Mouse (Mus musculus): Measurements from ENCODE around the gene Ccnjl.

Ccnjl gene

DNA sequence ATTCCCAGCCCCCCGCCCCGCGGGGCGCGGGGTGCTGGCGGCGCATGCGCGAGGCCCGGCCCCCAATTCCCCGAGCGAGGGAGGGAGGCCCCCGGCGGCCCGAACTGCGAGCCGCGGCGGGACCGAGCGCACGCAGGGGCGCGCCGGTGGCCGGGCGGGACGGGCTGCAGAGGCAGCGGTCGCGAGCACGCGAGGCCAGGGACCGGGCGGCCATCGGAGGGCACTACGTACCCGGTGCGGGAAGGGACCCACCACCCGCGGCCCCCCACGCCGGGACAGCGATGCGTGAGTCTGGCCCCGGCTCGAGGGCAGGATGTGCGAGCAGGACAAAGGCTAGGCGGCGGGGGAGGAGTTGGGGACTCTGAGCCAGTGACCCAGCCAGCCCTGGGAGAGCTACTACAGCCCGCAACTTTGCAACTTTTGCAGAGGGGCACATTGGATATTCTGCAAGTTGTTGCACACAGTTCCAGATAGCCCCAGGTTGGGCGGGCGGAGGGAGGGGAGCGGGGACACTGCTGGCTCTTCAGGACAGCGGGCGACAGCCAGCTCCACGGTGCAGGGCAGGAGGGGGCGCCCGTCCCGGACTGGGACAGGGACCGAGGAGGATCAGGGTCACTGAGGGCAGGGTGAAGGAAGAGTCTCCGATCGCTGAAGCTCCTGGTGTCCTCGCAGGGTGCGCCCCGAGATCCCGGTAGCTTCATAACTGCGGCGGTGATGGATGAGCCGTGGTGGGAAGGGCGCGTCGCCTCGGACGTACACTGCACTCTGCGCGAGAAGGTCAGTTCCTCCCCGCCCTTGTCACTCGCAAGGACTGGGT is at the start of gene Ccnjl:
Ccnjl (plus strand) TSS at position 102 of the 817 bp plus-strand sequence.
- peak; percentile 23 for DNase-seq (ENCODE audit: low spot score)

DNA sequence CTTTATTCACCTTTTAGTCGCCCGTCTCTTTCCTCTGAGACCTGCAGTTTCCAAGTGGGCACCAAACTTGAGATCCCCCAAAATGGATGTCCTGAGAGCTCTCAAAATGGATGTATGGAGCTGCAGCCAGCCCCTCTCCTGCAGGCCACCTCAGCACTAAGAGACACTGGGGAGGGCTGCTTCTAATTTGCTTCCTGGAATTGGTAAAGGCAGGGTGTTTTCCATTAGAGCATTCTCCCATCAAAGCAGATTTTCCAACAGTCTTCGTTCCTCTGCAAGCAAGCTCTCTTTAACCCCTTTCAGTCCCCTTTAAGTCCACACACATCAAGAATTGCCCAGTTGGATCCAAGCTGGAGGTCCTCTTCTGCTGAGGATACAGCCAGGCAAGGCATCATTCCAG is 49.2 kb upstream of the Ccnjl start:
- DNase-seq (ENCODE audit: low spot score) = no peak

- no peak for DNase-seq (ENCODE audit: low spot score)
Observed at GRCm38 (mm10) chr11:43480561-43480960, 48.0 kb upstream of the Ccnjl start.

DNA sequence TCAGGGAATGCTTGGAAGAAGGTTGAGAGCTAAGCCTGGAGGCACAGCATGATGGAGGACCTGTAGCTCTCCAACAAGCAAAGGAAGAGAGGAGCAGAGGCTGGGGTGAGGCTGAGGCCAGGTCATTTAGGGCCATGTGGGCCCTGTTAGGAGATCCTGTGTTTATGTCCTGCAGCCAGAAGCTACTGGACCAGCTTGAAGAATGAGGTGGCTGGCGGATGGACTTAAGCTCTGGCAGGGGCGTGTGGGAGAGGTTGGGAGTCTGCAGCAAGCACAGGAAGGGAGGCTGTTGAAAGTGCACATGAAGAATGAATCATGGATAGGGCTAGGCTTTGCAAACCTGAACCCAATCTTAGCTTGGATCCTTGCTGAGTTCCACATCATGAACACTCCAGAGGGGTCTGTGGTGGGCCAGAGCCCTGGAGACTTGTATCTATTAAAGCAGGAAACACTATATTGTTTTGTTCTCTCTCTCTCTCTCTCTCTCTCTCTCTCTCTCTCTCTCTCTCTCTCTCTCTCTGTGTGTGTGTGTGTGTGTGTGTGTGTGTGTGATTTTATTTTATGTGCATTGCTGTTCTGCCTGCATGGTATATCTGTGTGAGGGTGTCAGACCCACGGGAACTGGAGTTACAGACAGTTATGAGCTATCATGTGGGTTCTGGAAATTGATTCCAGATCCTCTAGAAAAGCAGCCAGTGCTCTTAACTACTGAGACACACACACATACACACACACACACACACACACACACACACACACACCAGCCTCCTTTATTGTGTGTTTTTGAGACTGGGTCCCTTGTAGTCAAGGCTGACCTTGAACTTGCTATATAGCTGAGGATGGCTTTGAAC is 46.7 kb upstream of the Ccnjl start:
- DNase-seq (ENCODE audit: low spot score) = no peak

GRCm38 (mm10) chr11:43483122-43483792 is 45.3 kb upstream of the Ccnjl start:
- DNase-seq (ENCODE audit: low spot score) = peak; percentile 20

GRCm38 (mm10) chr11:43484057-43484456 is 44.5 kb upstream of the Ccnjl start:
- no peak for DNase-seq (ENCODE audit: low spot score)

DNA sequence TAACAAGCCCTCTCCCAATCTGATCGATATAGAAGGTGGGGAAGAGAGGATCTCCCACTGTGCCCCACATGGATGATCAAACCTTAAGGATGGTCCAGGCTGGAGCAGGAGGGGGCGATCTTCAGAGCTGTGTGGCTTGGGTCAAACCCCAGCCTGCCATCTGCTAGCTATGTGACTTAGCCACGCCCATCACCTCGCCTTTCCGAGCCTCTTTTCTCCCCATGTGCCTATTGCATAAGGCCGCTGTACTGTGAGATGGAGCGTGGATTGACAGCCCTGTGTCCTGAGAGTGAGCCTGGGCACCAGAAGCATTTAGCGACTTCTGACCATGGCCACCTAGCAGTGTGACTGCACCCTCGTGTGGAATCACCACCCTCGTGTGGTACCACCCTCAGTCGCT is 43.9 kb upstream of the Ccnjl start:
- DNase-seq (ENCODE audit: low spot score) = no peak

GRCm38 (mm10) chr11:43485855-43486254 is 42.7 kb upstream of the Ccnjl start:
- DNase-seq (ENCODE audit: low spot score) = no peak

DNA sequence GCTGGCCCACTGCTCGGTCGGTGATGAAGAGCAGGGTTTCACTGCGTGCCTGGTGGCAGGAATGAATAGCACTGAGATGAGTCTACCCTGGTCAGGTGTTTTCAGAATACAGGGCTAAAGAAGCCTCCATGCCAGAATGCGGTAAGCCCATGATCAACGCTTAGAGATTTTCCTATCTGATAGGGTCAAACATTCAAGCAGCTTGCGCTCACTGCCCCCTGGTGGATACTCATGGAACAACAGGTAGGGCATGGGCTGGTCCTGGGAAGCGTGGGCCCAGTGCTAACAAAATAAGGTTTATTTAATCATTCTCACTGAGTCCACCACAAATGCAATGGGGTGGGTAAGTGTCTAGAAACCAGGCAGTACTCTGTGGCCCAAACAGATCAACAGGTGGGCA is 35.9 kb upstream of the Ccnjl start:
- DNase-seq (ENCODE audit: low spot score) = peak; percentile 59

DNA sequence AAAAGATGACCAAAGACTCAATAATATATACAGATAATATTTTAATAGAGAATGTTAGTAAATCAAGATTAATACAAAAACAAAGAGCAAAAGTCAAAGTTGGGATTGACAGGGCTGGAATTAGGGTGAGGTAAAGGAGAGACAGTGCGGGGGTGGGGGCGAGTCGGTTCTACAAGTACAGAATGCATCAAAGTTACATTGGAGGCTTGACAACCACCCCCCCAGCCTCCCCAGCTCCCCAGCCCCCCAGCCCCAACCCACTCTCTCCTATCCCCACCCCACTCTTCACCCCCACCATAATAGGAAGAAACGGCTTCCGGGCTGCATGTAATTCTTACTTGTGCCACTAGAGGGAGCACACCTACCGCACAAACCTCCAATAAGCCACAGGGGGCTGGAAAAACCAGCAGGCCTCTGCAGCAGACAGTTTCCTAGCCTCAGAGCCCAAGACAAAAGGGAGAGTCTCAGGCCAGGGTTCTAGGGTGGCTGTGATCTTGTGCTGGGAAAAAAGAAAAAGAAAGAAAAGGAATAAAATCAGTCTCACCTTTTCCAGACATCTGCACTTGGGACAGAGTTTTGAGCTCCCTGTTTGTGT is 34.7 kb upstream of the Ccnjl start:
- peak; percentile 55 for DNase-seq (ENCODE audit: low spot score)

DNA sequence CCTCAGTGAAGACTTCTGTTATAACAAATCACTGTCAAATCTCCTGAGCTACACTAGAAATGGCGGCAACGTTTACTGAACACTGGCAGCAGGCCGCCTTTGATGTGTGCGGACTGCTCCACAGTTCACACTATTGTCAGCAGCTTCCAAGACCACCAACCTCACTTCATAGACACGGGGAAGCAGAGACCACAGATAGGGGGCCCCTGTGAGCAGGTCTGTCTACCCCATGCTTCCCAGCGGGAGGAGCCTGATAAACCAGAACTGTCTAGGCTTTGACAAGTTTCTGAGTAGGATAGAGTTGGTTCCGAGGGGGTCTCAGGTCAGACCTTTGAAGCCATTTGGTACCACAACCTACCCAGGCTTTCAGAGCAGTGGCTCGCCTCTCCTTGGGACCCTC is 33.5 kb upstream of the Ccnjl start:
- no peak for DNase-seq (ENCODE audit: low spot score)

DNA sequence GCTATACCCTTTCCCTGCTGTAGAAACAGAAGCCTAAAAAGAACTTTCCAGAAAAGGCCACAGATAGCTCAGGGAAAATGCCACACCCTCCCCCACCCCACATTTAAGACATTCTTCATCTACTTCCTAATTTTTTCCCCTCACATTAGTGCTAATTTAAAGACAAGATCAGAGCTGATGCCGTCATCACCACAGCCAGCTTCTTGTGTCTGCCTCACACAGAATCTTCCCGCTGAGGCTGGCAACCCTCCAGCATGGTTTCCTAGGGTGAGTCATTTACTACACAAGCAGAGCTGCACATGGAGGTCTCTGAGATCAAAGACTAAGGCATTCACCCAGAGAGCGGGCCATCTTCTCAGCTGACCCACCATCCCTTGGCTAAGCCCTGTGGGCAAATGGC is 33.1 kb upstream of the Ccnjl start:
- DNase-seq (ENCODE audit: low spot score) = no peak

DNA sequence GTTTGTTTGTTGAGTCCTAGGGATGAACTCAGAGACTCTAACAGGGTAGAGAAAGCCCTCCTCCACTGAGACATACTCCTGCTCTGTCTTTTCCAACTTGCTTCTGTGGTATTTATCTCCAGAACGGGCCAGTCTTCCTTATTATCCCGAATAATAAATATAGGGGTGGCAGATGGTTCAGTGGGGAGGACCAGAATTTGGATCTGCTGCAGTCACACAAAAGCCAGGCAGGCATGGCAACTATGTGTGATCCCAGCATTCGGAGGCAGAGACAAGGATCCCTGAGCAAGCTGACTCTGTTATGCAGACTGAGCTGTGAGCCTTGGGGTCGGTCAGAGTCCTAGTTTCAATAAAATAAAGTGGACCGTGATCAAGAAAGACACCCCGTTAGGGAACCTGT is 27.3 kb upstream of the Ccnjl start:
- DNase-seq (ENCODE audit: low spot score) = no peak

- no peak for DNase-seq (ENCODE audit: low spot score)
Observed at GRCm38 (mm10) chr11:43505188-43505587, 23.4 kb upstream of the Ccnjl start.

- no peak for DNase-seq (ENCODE audit: low spot score)
Observed at GRCm38 (mm10) chr11:43507976-43508375, 20.6 kb upstream of the Ccnjl start.

DNA sequence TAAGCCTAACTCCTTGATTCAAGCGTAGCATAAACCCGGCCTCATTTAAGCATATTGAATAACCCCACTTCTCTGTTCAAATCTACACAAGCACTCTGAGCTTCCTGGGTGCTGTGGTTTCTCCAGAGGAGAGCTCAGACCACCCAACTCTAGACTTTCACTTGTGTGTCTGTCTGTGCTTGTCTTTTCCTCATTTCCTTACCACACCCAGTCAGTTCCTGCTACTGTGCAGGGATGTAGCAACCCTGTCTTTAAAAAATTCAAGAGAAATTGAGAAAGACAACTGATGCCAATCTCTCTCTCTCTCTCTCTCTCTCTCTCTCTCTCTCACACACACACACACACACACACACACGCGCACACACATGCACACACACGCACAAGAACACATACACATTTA is 18.7 kb upstream of the Ccnjl start:
- no peak for DNase-seq (ENCODE audit: low spot score)

DNA sequence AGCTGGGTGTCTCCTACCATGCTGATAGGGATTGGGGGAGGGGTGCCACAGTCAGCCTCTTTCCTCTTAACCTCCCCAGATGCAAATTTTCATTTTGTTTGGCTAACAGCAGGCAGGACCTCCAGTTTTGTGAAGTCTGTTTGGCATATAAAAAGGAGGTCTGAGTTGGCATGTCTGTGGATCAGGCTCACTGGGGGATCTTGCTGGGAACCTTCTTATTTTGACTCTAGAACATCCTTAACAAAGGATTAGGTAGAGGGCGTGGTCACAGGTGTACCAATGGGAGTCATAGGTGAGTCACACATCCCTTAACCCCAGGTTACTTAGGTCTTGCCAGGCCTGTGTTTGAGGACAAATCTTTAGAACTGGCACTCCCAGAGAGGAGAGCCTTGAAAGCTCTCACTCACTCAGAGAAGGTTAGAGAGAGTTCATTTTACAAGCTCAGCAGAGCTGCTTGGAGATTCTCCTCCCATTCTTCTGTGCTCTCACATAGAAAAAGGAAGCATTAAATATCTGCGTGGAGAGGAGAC is 15.9 kb upstream of the Ccnjl start:
- DNase-seq (ENCODE audit: low spot score) = no peak

DNA sequence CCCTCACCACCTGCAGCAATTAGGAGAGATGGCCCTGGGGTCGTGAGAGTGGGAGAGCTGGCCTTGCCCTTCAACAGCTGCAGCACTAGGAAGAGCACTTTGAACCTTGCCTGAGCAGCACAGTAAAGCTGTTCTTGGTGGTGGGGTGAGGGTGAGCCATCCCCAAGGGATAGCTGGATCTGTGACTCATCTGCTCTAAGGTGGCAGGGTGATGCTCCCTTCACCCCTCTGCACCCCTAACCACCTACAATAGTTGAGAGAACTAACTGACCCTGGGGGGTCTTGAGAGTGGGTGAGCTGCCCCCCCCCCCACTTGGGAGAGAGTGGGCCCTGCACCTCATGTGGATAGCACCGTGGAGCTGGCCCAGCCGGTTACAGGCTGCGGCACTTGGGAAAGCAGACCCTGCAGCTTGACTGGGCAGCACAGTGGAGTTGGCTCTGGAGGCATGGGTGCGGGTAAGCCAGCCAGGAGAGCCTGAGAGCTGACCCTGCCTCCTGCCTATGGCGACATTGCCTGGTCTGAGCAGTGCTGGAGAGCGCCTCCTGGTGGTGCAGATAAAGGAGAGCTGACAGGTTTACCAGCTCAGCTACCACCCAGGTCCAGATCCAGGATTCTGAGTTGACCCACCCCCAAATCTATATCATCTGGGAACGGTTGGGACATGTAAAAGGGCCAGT is 12.1 kb upstream of the Ccnjl start:
- peak; percentile 17 for DNase-seq (ENCODE audit: low spot score)

GRCm38 (mm10) chr11:43517641-43518040 is 10.9 kb upstream of the Ccnjl start:
- no peak for DNase-seq (ENCODE audit: low spot score)

DNA sequence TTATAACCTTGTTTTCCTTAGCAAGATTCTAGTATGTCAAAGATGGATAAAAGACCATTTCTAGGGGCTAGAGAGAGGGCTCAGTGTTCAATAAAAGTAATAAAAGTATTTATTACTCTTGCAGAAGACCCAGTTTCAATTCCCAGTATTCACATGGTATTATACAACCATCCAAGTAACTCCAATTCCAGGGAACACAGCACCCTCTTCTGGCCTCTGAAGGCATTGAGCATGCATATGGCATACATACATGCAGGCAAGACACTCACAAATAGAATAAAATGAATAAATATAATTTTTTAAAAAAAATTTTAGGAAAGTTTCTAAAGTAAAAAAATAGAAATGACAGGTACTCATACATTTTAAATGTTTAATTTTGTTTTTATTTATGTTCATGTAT is 10.5 kb upstream of the Ccnjl start:
- no peak for DNase-seq (ENCODE audit: low spot score)

DNA sequence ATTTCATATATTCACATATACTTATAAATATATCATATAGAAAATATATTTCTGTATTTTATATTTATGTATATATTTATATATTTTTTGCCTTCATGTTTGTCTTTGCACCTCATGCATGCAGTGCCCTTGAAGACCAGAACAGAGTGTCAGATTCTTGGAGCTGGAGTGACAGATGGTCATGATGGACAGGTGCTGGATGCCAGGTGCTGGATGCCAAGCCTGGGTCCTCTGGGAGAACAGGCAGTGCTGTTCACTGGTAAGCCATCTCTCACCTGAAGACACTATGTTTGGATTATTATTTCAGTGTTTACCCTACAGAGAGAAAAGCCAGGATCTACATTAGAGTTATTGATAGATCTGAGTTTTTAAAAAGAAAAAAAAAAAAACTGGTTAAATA is 9.8 kb upstream of the Ccnjl start:
- no peak for DNase-seq (ENCODE audit: low spot score)

DNA sequence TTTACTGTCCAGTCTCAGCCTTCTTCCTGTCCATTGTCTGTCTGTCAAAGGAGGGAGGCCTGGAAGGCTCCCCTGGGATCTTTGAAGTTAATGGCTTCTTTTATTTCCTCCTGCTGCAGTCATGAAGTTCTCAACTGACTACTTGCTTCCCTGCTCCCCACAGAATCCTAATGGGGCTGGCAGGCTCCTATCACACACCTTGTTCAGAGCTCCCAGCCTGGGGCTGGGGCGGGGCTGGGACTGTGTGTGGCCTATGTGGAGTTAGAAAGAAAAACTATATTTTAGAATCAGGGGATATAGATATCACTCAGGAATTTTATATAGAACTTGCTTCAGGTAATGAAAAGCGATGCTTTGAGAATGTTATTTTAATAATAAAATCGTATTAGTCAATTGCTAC is 8.1 kb upstream of the Ccnjl start:
- DNase-seq (ENCODE audit: low spot score) = no peak
